Mouse (Mus musculus) testis, adult 2 months (tissue): ENCODE measurements around the gene Lpar1.

ENCODE experiments used
- CTCF ChIP-seq: fragments of 200-500 bp; IDR thresholded peaks from 2 replicates; pipeline ENCODE4 v1.5.1; 2012; ENCODE audit warnings: low read depth, mild to moderate bottlenecking, inconsistent platforms, low read length, moderate library complexity; ENCODE audit not compliant: control insufficient read depth, insufficient read depth, insufficient replicate concordance
- POLR2A ChIP-seq: fragments of 200-500 bp; IDR thresholded peaks from 2 replicates; pipeline ENCODE4 v1.6.1; 2012; ENCODE audit warnings: low read depth, mild to moderate bottlenecking, inconsistent platforms, low read length, moderate library complexity; ENCODE audit not compliant: control insufficient read depth

DNA sequence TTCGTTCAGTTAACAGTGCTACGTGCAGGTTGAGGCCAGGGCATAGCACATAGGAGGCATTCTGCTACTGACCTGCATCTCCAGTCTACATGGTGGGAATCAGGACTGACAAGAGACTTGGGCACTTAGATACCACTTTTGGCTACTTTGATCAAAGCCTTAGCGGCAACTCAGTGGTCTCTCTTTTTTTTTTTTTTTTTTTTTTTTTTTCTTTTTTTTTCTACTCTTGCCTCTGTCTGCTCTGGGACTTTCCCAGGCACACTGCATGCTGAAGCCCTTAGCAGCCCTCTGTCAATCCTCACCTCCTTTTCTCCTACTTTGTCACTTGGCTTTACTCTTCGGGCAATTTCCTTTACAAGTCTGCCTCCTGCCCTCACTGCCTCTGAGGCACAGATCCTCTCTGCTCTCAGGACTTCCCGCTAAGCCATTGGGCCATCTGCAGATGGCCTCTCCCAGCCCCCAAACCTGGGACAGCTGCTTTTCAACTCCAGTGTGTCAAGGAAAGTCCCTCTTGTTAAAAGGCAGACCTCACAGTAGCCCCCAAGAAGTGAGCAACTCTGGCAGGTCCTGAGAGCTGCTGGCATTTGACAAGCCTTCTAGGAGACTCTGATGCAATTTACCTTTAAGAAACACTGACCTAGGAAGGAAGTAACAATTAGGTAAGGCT is 23.8 kb upstream of the Lpar1 start:
- no peak for TF ChIP-seq CTCF
- TF ChIP-seq POLR2A = no peak
